Mouse (Mus musculus) right cerebral cortex, postnatal 4 days (tissue): ENCODE measurements around the gene Klhl8.
A peak's percentile ranks its signal among the peaks of the same experiment; 100 is the strongest.

Experiments
- DNase-seq: peaks from one replicate; pipeline ENCODE4 v3.0.0-alpha.2; 2022

Klhl8 gene

GRCm38 (mm10) chr5:103845418-103846153 is 65.5 kb downstream of the Klhl8 start:
- DNase-seq: peak; percentile 32

GRCm38 (mm10) chr5:103843938-103844337 is 67.1 kb downstream of the Klhl8 start:
- peak; percentile 64 for DNase-seq

DNA sequence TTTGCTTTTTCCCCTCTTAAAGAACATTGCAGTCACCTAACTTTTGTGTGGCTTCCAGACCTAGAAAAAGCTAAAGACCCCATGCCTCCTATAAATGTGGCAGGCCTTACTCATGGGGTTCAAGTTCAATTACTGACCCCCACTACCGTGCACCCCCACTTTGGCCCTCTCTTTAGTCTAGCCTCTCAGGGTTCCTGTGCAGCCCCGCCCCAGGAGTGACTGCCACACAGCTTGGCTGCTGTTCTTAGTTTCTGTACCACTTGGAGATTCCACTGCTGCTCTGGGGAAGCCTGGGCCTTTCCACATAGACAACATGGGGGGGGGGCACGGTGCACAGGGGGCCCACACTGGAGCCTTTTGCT is 71.8 kb downstream of the Klhl8 start:
- DNase-seq: no peak

DNA sequence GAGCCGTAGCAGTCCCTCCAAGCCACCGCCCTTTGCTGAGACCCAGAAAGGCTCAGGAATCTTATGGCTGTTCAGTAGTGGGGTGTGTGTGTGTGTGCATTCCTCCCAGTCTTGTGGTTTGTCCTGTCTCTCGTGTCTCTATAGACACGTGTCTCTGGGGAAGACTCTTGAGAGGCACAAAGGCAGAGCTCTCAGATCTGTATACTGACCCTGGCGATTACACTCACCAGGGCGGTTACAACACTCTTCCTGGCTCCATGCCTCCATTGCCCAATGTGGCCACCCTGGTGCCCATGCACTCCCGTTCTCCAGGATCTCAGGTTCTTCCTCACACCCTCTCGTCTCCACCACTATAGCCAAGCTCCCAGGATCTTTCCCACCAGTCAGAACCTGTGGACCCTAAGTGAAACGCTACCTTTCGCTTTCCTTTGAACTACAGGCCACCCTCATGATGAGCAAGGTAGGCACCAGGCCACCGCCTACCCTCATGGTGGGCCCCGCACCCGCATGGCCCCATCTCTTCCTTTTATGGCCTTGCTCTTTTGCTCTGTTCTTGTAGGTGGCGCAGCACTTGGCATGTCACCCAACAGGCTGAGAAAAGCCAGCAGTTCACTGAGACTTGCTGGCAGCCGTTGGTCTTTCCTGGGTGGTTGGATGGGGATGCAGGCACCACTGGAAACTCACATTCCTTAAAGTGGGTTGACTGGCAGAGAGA is 72.4 kb downstream of the Klhl8 start:
- DNase-seq: no peak

DNA sequence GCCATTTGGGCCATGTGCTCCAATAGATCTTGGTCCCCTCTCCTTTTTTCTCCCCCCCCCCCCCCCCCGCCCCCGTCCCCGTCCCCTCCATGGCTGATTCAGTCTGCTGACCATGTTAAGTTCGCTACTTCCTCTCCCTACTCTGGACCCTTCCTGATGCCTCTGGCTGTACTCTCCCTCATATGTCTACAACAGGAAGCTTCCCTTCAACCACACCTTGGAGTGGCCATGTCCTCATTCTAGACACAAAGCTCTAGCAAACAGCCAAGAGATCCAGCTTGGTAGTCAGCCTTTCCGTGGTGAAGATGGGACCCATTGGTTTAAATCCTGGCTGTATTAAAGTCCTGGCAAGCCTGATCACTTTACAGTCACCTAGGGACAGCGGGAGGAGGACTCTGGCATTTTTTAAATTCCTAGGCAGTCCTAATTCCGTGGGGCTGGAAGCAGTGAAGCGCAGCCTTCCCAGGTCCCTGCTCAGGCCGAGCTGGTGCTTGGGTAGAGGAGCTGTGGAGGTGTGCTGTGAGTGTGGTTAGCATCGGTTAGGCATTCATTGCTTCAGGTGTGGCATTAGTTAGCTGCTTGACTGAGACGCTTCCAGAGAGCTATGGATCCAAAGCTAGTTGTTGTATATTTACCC is 74.8 kb downstream of the Klhl8 start:
- DNase-seq: no peak

GRCm38 (mm10) chr5:103835471-103836147 is 75.5 kb downstream of the Klhl8 start:
- DNase-seq: no peak

GRCm38 (mm10) chr5:103830886-103831285 is 80.2 kb downstream of the Klhl8 start:
- DNase-seq: no peak

- DNase-seq: no peak
Observed at GRCm38 (mm10) chr5:103829158-103829557, 81.9 kb downstream of the Klhl8 start.

DNA sequence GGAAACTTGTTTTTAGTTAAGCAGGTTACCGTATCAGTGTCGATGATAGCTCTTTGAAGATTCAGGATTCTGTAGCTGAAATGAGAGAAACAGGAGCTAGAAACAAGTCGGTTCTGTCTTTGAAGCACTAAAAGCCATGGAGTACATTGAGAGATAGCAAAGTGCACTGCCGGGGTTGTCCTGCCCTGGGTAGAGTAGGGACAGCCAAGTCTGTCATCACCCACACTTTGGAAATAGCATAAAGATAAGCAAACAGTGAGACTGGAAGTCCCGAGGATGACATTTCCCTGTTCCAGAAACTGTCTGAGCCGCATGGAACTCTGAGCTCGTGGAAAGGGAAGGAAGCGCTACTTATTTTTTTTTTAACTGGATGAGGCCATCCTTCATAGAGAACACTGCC is 82.3 kb downstream of the Klhl8 start:
- DNase-seq: no peak

DNA sequence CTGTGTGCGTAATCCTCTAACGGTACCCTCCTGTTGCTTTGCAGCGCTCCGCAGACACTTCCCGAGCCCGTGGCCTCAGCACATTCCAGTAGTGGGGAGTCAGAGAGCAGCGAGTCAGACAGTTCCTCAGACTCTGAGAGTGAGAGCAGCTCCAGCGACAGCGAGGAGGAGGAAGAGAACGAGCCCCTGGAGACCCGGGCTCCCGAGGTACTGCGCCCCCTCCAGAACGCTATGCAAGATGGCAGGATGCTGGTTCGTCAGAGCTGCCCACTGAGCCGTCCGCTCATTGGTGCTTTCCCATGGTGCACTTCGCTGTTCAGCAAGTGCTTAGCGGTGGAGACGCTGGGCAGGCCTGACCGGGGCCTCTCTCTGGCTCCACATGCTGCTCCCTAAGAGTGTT is 82.8 kb downstream of the Klhl8 start:
- DNase-seq: no peak

GRCm38 (mm10) chr5:103822949-103823348 is 88.1 kb downstream of the Klhl8 start:
- DNase-seq: no peak

DNA sequence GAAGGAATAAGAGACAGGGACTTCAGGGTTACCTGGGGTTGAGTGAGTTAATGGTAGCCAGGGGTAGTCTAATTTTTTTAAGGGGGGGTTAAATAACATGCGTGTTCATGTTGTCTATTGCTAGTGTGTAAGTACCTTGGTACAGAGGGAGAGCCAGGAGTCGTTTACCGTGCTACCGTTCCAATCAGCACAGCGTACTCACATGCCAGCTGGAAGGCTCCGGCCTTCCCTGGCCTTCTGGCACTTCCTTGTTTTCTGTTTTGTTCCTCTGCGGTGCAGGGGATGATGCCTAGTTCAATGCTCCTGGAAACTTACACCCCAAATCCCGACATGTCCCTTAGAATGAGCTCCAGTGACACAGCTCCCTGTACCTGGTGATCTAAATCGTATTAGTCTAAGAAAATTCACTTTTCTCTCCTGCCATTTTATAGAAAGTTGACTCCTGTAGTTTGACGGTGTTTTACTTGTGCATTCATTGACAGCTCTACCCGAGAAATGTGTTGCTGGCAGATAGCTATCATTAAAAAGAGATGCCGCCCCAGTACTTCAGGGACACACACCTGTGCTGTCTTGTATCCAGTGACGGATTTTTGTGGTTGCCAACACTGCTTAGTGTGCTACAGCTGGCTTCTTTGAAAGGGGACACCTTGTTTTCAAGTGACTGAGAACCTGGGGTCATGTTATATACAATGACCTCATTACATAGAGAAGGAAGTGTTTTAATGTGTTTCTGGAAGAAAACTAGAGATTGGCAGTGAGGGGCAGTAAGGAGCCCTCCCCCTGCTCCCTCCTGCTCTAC is 89.4 kb downstream of the Klhl8 start:
- DNase-seq: no peak

- no peak for DNase-seq
Observed at GRCm38 (mm10) chr5:103821062-103821461, 90.0 kb downstream of the Klhl8 start.

DNA sequence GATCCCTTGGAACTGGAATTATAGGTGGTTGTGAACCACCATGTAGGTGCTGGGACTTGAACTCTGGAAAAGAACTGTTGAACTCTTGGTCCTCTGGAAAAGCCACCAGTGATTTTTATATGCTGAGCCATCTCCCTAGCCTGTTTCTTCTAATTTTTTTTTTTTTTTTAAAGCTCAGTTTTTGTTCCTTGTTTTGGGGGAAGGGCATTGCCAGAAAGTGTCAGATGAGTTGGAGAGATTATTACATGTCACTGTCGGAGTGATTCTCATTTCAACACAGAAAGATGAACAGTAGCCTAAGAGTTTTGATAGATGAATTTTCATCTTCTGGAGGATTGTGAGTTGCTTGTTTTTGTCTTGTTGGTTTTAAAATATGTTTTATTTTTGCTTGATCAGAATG is 91.4 kb downstream of the Klhl8 start:
- no peak for DNase-seq

- no peak for DNase-seq
Observed at GRCm38 (mm10) chr5:103818602-103819001, 92.5 kb downstream of the Klhl8 start.

DNA sequence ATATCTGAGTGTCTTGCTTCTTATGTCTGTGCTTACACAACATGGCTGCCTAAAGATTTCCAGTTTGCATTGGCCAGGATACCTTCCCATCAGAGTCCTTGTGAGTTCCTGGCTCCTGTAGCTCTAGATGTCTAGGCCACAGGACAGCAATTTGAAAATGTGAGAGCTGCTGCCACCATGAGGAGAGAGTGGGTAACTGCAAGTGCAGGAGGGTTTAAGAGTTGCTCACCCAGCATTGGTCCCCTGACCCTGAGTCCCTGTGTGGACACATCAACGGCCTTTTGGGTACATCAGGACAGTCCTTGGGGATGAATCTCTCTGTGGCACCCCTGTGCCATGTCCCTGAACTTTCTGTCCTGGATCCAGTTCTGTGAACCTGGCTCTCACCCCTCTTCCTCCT is 93.3 kb downstream of the Klhl8 start:
- DNase-seq: peak; percentile 43

DNA sequence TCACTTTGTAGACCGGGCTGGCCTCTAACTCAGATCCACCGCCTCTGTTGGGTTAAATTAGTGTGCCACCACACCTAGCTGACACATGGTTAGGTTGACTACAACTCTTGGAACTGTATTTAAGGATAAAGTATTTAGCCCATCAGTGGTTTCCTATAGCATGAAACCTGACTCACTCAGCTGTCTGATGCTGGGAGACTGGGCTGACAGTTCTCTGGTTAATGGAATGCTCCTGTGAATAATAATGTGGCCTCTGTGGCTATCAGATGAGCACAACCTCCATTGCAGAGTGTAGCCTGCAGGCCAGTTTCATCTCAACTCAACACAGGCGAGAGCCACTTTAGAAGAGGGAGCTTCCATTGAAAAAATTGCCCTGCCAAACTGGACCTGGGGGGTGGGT is 94.3 kb downstream of the Klhl8 start:
- no peak for DNase-seq

GRCm38 (mm10) chr5:103815249-103815617 is 95.8 kb downstream of the Klhl8 start:
- DNase-seq: no peak

GRCm38 (mm10) chr5:103814551-103815248 is 96.4 kb downstream of the Klhl8 start:
- no peak for DNase-seq

DNA sequence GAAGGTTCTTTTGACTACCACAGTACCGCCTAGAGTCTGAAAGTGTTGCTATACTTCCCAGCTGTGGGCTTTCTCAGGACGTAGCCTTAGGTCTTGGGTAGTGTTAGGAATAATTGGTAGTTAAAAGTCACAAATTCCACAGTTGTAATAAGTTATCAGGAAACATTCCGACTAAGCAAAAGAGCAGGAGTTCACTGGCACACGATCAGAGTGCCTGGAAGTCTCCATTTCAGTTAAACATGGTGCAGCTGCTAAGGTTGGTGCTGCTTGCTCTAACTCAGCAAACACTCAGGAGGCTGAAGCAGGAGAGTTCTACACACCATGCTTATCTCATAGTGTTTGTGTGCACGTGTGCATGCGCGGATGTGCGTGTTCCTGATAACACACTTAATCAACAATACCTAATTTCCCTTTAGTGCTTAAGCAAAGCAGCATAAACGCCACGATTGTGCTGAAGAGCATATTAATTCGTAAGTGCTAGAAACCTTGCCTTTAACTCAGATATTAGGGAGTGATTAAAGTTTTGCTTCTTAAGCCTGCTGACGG is 97.0 kb downstream of the Klhl8 start:
- no peak for DNase-seq

DNA sequence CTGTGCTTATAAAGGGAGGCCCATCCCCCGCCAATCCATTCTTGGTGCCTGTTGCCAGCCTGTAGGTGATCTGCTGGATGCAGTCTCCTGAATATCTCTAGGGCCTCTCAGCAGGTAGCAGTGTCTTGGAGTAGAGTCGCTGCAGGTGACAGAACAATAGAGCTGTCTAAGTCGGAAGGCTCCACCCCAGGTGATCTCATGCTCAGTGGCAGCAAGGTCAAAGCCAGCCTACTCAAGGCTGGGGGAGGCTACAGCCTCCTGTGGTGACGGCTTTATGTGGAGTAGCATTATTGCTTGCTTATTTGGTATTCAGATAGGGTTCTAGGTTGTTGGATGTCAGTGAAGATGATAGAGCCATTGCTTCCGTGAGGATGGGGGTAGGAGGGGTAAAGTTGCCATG is 97.8 kb downstream of the Klhl8 start:
- DNase-seq: no peak
